ENCODE assay signal across 8 mouse cellular contexts in the genomic region with DNA sequence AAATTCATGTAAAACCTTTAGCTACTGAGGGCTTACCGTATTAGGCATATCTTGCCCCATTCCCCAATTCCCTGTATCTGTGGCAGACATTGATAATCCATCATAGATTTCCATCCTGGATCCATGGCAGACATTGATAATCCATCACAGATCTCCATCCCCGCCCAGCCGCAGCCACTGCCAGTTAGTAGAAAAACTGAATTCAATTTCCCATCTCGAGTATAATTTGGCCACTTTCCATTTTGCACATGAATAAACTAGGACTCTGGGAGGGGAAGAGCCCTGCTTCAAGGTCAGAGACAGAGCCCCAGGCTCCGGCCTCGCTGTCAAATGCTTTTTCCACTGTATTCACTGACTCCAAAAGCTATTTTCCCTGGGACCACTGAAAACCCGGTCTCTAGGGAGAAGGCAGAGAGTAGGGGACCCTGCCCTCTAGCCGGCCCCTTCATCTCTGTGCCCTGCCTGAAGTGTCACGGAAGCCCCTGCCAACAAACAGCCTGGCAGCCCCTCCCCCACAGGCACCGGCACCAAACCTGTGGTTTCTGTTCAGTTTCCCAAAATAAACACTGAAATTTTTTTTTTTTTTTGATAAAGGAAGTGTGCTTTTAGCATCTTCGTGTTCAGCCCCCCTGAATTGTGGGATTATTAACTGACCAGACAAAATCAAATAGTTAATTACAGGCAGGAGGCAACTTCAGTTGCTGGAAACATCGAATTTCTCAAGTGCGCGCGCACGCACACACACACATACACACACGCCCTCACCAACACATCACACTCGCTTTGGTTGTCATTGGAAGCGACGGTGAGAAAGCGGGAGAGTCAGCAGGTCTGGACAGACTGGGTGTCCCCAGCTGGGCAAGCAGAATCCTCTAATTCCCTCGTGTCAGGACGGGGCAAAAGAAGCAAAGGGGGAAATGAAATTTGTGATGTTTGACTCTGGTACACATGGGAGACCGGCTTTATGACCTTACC. TPM values are rescaled to one million over a fixed set of nuclear protein-coding genes. Genes with fewer than 3 reads are reported as not detected.
DNase-seq lines count a peak whose midpoint lies in the region; ATAC-seq and TF ChIP-seq lines count a peak whose summit lies in the region.

No protein-coding gene starts in this region.

- peak overlapping the region; percentile 12; the same call in 1 of the 2 replicates for H3K9ac ChIP-seq in kidney, embryonic 14.5 days (ENCODE audit: low read depth, low read length)
- no peak overlapping the region for H3K9ac ChIP-seq in hindbrain, embryonic 15.5 days
- no peak overlapping the region; the same call in 1 of the 2 replicates for H3K9ac ChIP-seq in stomach, embryonic 14.5 days (replicated peaks; ENCODE audit: low read depth, low read length)

- no peaks in the 10 kb centered on the region for H3K4me1 ChIP-seq in kidney, embryonic 14.5 days (ENCODE audit: control insufficient read depth, insufficient read depth, low read length)
- no peaks in the 10 kb centered on the region for H3K4me1 ChIP-seq in kidney, adult 2 months (ENCODE audit: control insufficient read depth, insufficient read depth, low read length)
- no peaks in the 10 kb centered on the region; the same call in 1 of the 2 replicates for H3K4me1 ChIP-seq in hindbrain, embryonic 15.5 days (replicated peaks)
- no peaks in the 10 kb centered on the region for H3K4me1 ChIP-seq in stomach, embryonic 14.5 days (ENCODE audit: control insufficient read depth, insufficient read depth, low read length)

- peak overlapping the region; percentile 10; the same call in 1 of the 2 replicates for H3K4me3 ChIP-seq in kidney, embryonic 14.5 days (ENCODE audit: low read length)
- H3K4me3 ChIP-seq in kidney, adult 2 months (ENCODE audit: insufficient read depth, low read depth, low read length): no peak overlapping the region
- H3K4me3 ChIP-seq in hindbrain, embryonic 15.5 days: peak overlapping the region; percentile 13; the same call in 1 of the 2 replicates
- no peak overlapping the region for H3K4me3 ChIP-seq in stomach, embryonic 14.5 days (ENCODE audit: low read depth, low read length)
- no peak overlapping the region; the same call in 1 of the 2 replicates for H3K4me3 ChIP-seq in gastrocnemius, adult 2 months

- intact Hi-C loops in gastrocnemius, adult 2 months (cut with DNase I): no loop called here

- no peak for ATAC-seq in kidney, embryonic 14.5 days (ENCODE audit: low FRiP score, low TSS enrichment)
- ATAC-seq in hindbrain, embryonic 15.5 days (ENCODE audit: low FRiP score, low read depth): no peak
- ATAC-seq in stomach, embryonic 14.5 days (ENCODE audit: insufficient number of reproducible peaks, insufficient read depth, low FRiP score, low read depth): no peak

- no peaks in the 10 kb centered on the region for H3K36me3 ChIP-seq in kidney, embryonic 14.5 days (ENCODE audit: control insufficient read depth, insufficient read depth, low read length)
- H3K36me3 ChIP-seq in kidney, adult 2 months (ENCODE audit: control insufficient read depth, insufficient read depth, low read length): no peaks in the 10 kb centered on the region
- no peaks in the 10 kb centered on the region for H3K36me3 ChIP-seq in hindbrain, embryonic 15.5 days
- no peaks in the 10 kb centered on the region for H3K36me3 ChIP-seq in stomach, embryonic 14.5 days (ENCODE audit: control insufficient read depth, insufficient read depth, low read length)

- 61% methylated on average over 24 of the region's 24 CpGs for WGBS in kidney, embryonic 14.5 days
- WGBS in kidney, adult 2 months: 56% methylated on average over 24 of the region's 24 CpGs
- 44% methylated on average over 24 of the region's 24 CpGs for WGBS in hindbrain, embryonic 15.5 days
- WGBS in stomach, embryonic 14.5 days: 52% methylated on average over 24 of the region's 24 CpGs

- no peaks in the 10 kb centered on the region for H3K27me3 ChIP-seq in kidney, embryonic 14.5 days (ENCODE audit: control insufficient read depth, insufficient read depth, low read length)
- no peaks in the 10 kb centered on the region for H3K27me3 ChIP-seq in kidney, adult 2 months (replicated peaks; ENCODE audit: control insufficient read depth, insufficient read depth, low read length)
- H3K27me3 ChIP-seq in hindbrain, embryonic 15.5 days: no peaks in the 10 kb centered on the region
- H3K27me3 ChIP-seq in stomach, embryonic 14.5 days (ENCODE audit: control insufficient read depth, insufficient read depth, low read length): no peaks in the 10 kb centered on the region

- no peaks in the 10 kb centered on the region for H3K9me3 ChIP-seq in kidney, embryonic 14.5 days (ENCODE audit: control insufficient read depth, low read length)
- H3K9me3 ChIP-seq in hindbrain, embryonic 15.5 days: no peaks in the 10 kb centered on the region
- 0 out of 2 replicates have a peak, but pooled peaks cover 3% of the 10 kb centered on the region for H3K9me3 ChIP-seq in stomach, embryonic 14.5 days (ENCODE audit: control insufficient read depth, low read depth, low read length)

- H3K27ac ChIP-seq in kidney, embryonic 14.5 days (ENCODE audit: low read depth, low read length): no peak overlapping the region
- no peak overlapping the region for H3K27ac ChIP-seq in kidney, adult 2 months (ENCODE audit: insufficient read depth, low read depth, low read length)
- peak overlapping the region; percentile 63; the same call in 1 of the 2 replicates for H3K27ac ChIP-seq in hindbrain, embryonic 15.5 days (replicated peaks)
- H3K27ac ChIP-seq in stomach, embryonic 14.5 days (ENCODE audit: low read length): no peak overlapping the region
- no peak overlapping the region for H3K27ac ChIP-seq in gastrocnemius, adult 2 months

- DNase-seq in kidney, adult 2 months: no peak
- peak; percentile 57 for DNase-seq in adrenal gland, postnatal 14 days
- no peak for DNase-seq in right cerebral cortex, adult 2 months (ENCODE audit: low spot score in 2 of 2)
- DNase-seq in gastrocnemius, adult 2 months: no peak
- DNase-seq in gastrocnemius, postnatal 25 days: no peak

- TF ChIP-seq POLR2A in kidney, adult 2 months (IDR thresholded peaks at IDR 0.05; ENCODE audit: low read depth, low read length): no peak

- peak overlapping the region; percentile 21; the same call in 1 of the 2 replicates for H3K4me2 ChIP-seq in kidney, embryonic 14.5 days (replicated peaks; ENCODE audit: low read depth, low read length)
- H3K4me2 ChIP-seq in hindbrain, embryonic 15.5 days: peak overlapping the region; percentile 46
- H3K4me2 ChIP-seq in stomach, embryonic 14.5 days (replicated peaks; ENCODE audit: low read depth, low read length): 0 out of 2 replicates have a peak overlapping the region, but pooled peaks have one; percentile 13

- no peak for TF ChIP-seq CTCF in kidney, adult 2 months (conservative IDR thresholded peaks at IDR 0.05; ENCODE audit: insufficient read depth, insufficient read length, low read depth, low read length)
- TF ChIP-seq CTCF in gastrocnemius, adult 2 months (IDR thresholded peaks at IDR 0.05): no peak

RNA-seq across cellular contexts. Expression of gene Msi1, which starts 14.0 kb away (rescaled TPM):
- 26.2 and 34.0 TPM in 2 replicates for polyA plus RNA-seq in kidney, embryonic 14.5 days (2014; fragmentation: Nextera tagmentation; extraction: Ambion mirVana)
- polyA plus RNA-seq in kidney, adult 2 months (2012; rRNA removed): 2.0 and 2.5 TPM in 2 replicates
- 15.2 and 15.8 TPM in 2 replicates for total RNA-seq in adrenal gland, postnatal 14 days (2021)
- polyA plus RNA-seq in hindbrain, embryonic 15.5 days (2015; fragmentation: Nextera tagmentation; extraction: Ambion mirVana): 59.9 and 60.3 TPM in 2 replicates
- 15.7 and 17.2 TPM in 2 replicates for polyA plus RNA-seq in stomach, embryonic 14.5 days (2014; fragmentation: Nextera tagmentation; extraction: Ambion mirVana)
- under 1 TPM in 1 of 2 experiments, not detected in 1; 0.61 TPM for total RNA-seq in gastrocnemius, adult 2 months (2021)
- under 1 TPM; 0.29 to 0.61 TPM for total RNA-seq in gastrocnemius, postnatal 25 days (2021)

RNA-seq across cellular contexts. Expression of gene Pla2g1b, which starts 50.7 kb away (rescaled TPM):
- 0.46 and 0.57 TPM in 2 replicates for polyA plus RNA-seq in kidney, embryonic 14.5 days (2014; fragmentation: Nextera tagmentation; extraction: Ambion mirVana)
- 0.74 TPM in 1 of 2 replicates, not detected in the other for polyA plus RNA-seq in kidney, adult 2 months (2012; rRNA removed)
- total RNA-seq in adrenal gland, postnatal 14 days (2021): not detected in 2 replicates
- polyA plus RNA-seq in hindbrain, embryonic 15.5 days (2015; fragmentation: Nextera tagmentation; extraction: Ambion mirVana): 0.54 TPM in 1 of 2 replicates, not detected in the other
- polyA plus RNA-seq in stomach, embryonic 14.5 days (2014; fragmentation: Nextera tagmentation; extraction: Ambion mirVana): 16.7 and 20.2 TPM in 2 replicates
- total RNA-seq in gastrocnemius, adult 2 months (2021): not detected
- total RNA-seq in gastrocnemius, postnatal 25 days (2021): not detected

Comparison
In these comparisons a context has a peak if more than half of its experiments do, and no peak if none do; other contexts are left out.
1. H3K4me3 ChIP-seq: peak in kidney, embryonic 14.5 days (single experiment) and hindbrain, embryonic 15.5 days (single experiment); none in kidney, adult 2 months (single experiment), stomach, embryonic 14.5 days (single experiment) and gastrocnemius, adult 2 months (single experiment).
2. RNA of gene Pla2g1b, which starts 50.7 kb away (polyA plus RNA-seq): 16.7 to 20.2 TPM in stomach, embryonic 14.5 days; 0.74 TPM in kidney, adult 2 months, 0.46 to 0.57 TPM in kidney, embryonic 14.5 days and 0.54 TPM in hindbrain, embryonic 15.5 days; every median in the first group is over 10 times any median in the second.
3. Peak in every context shown above with its lines, with median percentiles within 50 percentile points of each other: H3K4me2 ChIP-seq.